Mouse (Mus musculus) lung, adult 18-20 months (tissue): ENCODE data around the gene Ube2dnl2.

Source experiments
- DNase-seq, 2 experiments: peaks; one replicate each; pipeline ENCODE4 v3.0.0; 2022; ENCODE audit warnings: mixed read lengths in 2 of 2

Gene Ube2dnl2

DNA sequence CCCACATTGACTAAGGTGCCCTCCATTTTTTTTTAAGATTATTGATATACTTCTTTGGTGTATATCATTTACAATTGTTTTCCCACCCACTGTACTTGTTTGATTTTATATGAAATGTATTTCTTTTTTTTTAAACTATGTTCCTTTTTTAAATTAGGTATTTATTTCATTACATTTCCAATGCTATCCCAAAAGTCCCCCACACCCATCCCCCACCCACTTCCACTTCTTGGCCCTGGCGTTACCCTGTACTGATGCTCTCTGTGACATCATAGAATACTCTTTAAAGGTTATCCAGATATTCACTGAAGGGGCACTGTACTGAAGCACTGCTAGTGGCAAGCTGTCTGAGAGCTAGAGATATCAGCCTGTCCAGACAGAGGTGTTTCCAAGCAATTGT lies at the start of gene Ube2dnl2:
TSS of gene Ube2dnl2 (plus strand) at position 301 of the 400 bp plus-strand sequence.
- no peak for DNase-seq

GRCm38 (mm10) chrX:114895489-114895888 lies 11.9 kb upstream of the Ube2dnl2 start:
- no peak for DNase-seq

- no peak for DNase-seq
Observed at GRCm38 (mm10) chrX:114897506-114897905, 9.9 kb upstream of the Ube2dnl2 start.

DNA sequence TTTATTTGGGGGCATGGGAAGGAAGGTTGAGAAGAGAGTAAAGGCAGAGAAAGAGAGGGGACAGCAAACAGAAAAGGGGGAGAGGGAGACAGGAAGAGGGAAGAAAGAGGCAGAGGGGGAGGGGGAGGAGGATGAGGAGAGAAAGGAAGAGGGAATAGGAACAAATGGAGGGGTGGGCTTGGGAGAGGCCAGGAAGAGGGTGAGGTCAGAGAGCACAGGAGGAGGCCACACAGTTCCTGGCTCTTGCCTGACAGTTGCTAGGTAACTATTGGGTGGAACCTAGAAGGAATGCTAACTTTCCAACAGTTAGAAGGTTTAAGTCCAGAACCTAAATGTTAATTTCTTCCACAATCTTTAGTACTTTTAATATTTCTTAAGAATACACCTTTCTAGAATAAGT lies 4.0 kb upstream of the Ube2dnl2 start:
- no peak for DNase-seq

- DNase-seq, result no peak
Observed at GRCm38 (mm10) chrX:114904712-114905111, 2.7 kb upstream of the Ube2dnl2 start, which contains the start of gene Ube2dnl1. TSS of gene Ube2dnl1 (plus strand) at chrX:114905012.

GRCm38 (mm10) chrX:114955066-114955465 lies 47.7 kb downstream of the Ube2dnl2 start:
- no peak for DNase-seq
